17 mouse cellular contexts compared by ENCODE assay signal in genomic region chr10:127147135-127147534, GRCm38 (mm10). TPM values are rescaled to one million over a fixed set of nuclear protein-coding genes. Genes with fewer than 3 reads are reported as not detected.
DNase-seq lines count a peak whose midpoint lies in the region; ATAC-seq and TF ChIP-seq lines count a peak whose summit lies in the region.
"Had no signal": no experiment of that assay in that cellular context is flagged by ENCODE, and none has a peak within 500 bp of the region (broad histone marks: within the 10 kb centered on the region; RNA-seq: fewer than 3 reads in every experiment).

No protein-coding gene starts in this region.

- peak; percentile 57 to 67 for DNase-seq in adrenal gland, adult (ENCODE audit: inconsistent age in 2 of 2, low spot score in 1 of 2)
- no peak for DNase-seq in adrenal gland, adult 18-20 months (ENCODE audit: low spot score in 2 of 2)
- DNase-seq in kidney, adult 18-20 months = peak; percentile 31
- DNase-seq in kidney, postnatal 10 days = no peak
- no peak for DNase-seq in Patski (ENCODE audit: low read depth, low spot score)
- DNase-seq in kidney, postnatal 14 days = peak; percentile 32
- no peak for DNase-seq in layer of hippocampus, postnatal 36 days
- no peak for DNase-seq in B cell, adult 2 months
- DNase-seq: cerebellum, adult 9-10 months; gastrocnemius, postnatal 10 days; heart, adult 2 months; lung, postnatal 10 days; midbrain, embryonic 14.5 days; thymus, postnatal 25 days had no signal

- POLR2A ChIA-PET in Patski (lab: Charles Lee) = interaction anchor here (1.1 kb wide), 1 partner anchor 17 kb away, joined by 3 read pairs; no protein-coding TSS in a partner anchor

- TF ChIP-seq CTCF in Patski (IDR thresholded peaks at IDR 0.05) = no peak

- H3K27me3 ChIP-seq in Patski = no peaks in the 10 kb centered on the region
- H3K27me3 ChIP-seq: forebrain, embryonic 12.5 days; heart, embryonic 15.5 days had no signal

- ATAC-seq in Patski = peak; percentile 35
- ATAC-seq: CD4-positive, CD25-positive, alpha-beta regulatory T cell, adult 4 months had no signal

- in situ Hi-C loops in Patski (cut with MboI; ENCODE audit: low pct_unique_long_range_greater_than_20kb) = no loop called here

- CTCF ChIA-PET in Patski (lab: Charles Lee) = interaction anchor here (1.0 to 3.4 kb wide), 4 partner anchors 13 to 24 kb away, joined by 3 to 13 read pairs (median 6); partner anchors contain the start of gene B4galnt1

RNA-seq across cellular contexts. Expression of gene B4galnt1, which starts 17.9 kb away (rescaled TPM):
- 1 to 10 TPM; 7.8 to 8.6 TPM for total RNA-seq in adrenal gland, adult 18-20 months (2021)
- polyA plus RNA-seq in Patski (2021) = 112 TPM
- 100 to 1,000 TPM; 115 to 123 TPM for total RNA-seq in layer of hippocampus, postnatal 36 days (2021)

RNA-seq across cellular contexts. Expression of gene Os9, which starts 26.2 kb away (rescaled TPM):
- 100 to 1,000 TPM; 114 to 147 TPM for total RNA-seq in adrenal gland, adult 18-20 months (2021)
- polyA plus RNA-seq in Patski (2021) = 173 TPM
- 10 to 100 TPM; 97.5 to 99.3 TPM for total RNA-seq in layer of hippocampus, postnatal 36 days (2021)

RNA-seq across cellular contexts. Expression of gene Slc26a10, which starts 33.3 kb away (rescaled TPM):
- 1 to 10 TPM; 1.1 to 1.8 TPM for total RNA-seq in adrenal gland, adult 18-20 months (2021)
- 0.85 TPM for polyA plus RNA-seq in Patski (2021)
- 10 to 100 TPM; 15.6 to 27.2 TPM for total RNA-seq in layer of hippocampus, postnatal 36 days (2021)

RNA-seq across cellular contexts. Expression of gene Arhgef25, which starts 42.7 kb away (rescaled TPM):
- total RNA-seq in adrenal gland, adult 18-20 months (2021) = 10 to 100 TPM; 18.8 to 20.3 TPM
- polyA plus RNA-seq in Patski (2021) = 106 TPM
- 100 to 1,000 TPM; 359 to 363 TPM for total RNA-seq in layer of hippocampus, postnatal 36 days (2021)

RNA-seq across cellular contexts. Expression of gene Dtx3, which starts 48.4 kb away (rescaled TPM):
- total RNA-seq in adrenal gland, adult 18-20 months (2021) = 10 to 100 TPM; 63.0 to 67.6 TPM
- 155 TPM for polyA plus RNA-seq in Patski (2021)
- 100 to 1,000 TPM; 238 TPM for total RNA-seq in layer of hippocampus, postnatal 36 days (2021)

Comparison
In these comparisons a context has a peak if more than half of its experiments do, and no peak if none do; other contexts are left out.
1. DNase-seq: peak in adrenal gland, adult (2 of 2), kidney, adult 18-20 months (single experiment) and kidney, postnatal 14 days (single experiment); none in adrenal gland, adult 18-20 months (0 of 2), kidney, postnatal 10 days (single experiment), Patski (single experiment), layer of hippocampus, postnatal 36 days (0 of 2) and B cell, adult 2 months (0 of 2).
2. RNA of gene B4galnt1, which starts 17.9 kb away (total RNA-seq): 115 to 123 TPM in layer of hippocampus, postnatal 36 days; 7.8 to 8.6 TPM in adrenal gland, adult 18-20 months; every median in the first group is over 10 times any median in the second.
3. RNA of gene Slc26a10, which starts 33.3 kb away (total RNA-seq): 15.6 to 27.2 TPM in layer of hippocampus, postnatal 36 days; 1.1 to 1.8 TPM in adrenal gland, adult 18-20 months; every median in the first group is over 4 times any median in the second.